Mouse (Mus musculus) urinary bladder, postnatal 4 days (tissue): ENCODE data around the gene Dynll1.

ENCODE experiments used
- DNase-seq, 2 experiments: peaks; one replicate each; pipeline ENCODE4 v3.0.0; 2021 to 2022; ENCODE audit warnings: low spot score in 2 of 2

Gene Dynll1

GRCm38 (mm10) chr5:115300792-115301614 is at the start of gene Dynll1:
TSS of gene Dynll1 (minus strand) at chr5:115300999.
- peak; percentile 99 to 100 for DNase-seq

- DNase-seq = no peak
Observed at GRCm38 (mm10) chr5:115349225-115349555, 48.4 kb upstream of the Dynll1 start.

GRCm38 (mm10) chr5:115348546-115349224 is 47.9 kb upstream of the Dynll1 start, which contains the start of gene Cox6a1:
TSS of gene Cox6a1 (minus strand) at chr5:115348981.
- DNase-seq = peak; percentile 98

GRCm38 (mm10) chr5:115347564-115347963 is 46.8 kb upstream of the Dynll1 start:
- peak; percentile 63 to 78 for DNase-seq

GRCm38 (mm10) chr5:115341314-115342165 is 40.7 kb upstream of the Dynll1 start:
- DNase-seq = no peak

- DNase-seq = peak; percentile 84 to 92
Observed at GRCm38 (mm10) chr5:115340577-115341313, 39.9 kb upstream of the Dynll1 start, which contains the start of the genes Gatc and Triap1. TSS of gene Gatc (minus strand) at chr5:115341178. TSS of gene Triap1 (plus strand) at chr5:115341225.

GRCm38 (mm10) chr5:115340007-115340406 is 39.2 kb upstream of the Dynll1 start:
- no peak for DNase-seq

GRCm38 (mm10) chr5:115333626-115334025 is 32.8 kb upstream of the Dynll1 start:
- DNase-seq = no peak

- no peak for DNase-seq
Observed at GRCm38 (mm10) chr5:115330955-115331354, 30.2 kb upstream of the Dynll1 start.

- peak; percentile 43 to 62 for DNase-seq
Observed at GRCm38 (mm10) chr5:115327610-115328548, 27.1 kb upstream of the Dynll1 start.

GRCm38 (mm10) chr5:115326875-115327609 is 26.2 kb upstream of the Dynll1 start, which contains the start of gene Srsf9:
TSS of gene Srsf9 (plus strand) at chr5:115327177.
- DNase-seq = peak; percentile 94 to 97

GRCm38 (mm10) chr5:115326256-115326831 is 25.5 kb upstream of the Dynll1 start:
- DNase-seq = no peak

- peak; percentile 76 to 79 for DNase-seq
Observed at GRCm38 (mm10) chr5:115319004-115319940, 18.5 kb upstream of the Dynll1 start.

- no peak for DNase-seq
Observed at GRCm38 (mm10) chr5:115317645-115318328, 17.0 kb upstream of the Dynll1 start.

GRCm38 (mm10) chr5:115316968-115317644 is 16.3 kb upstream of the Dynll1 start:
- no peak for DNase-seq

GRCm38 (mm10) chr5:115313668-115313943 is 12.8 kb upstream of the Dynll1 start:
- no peak for DNase-seq
